Mouse (Mus musculus) myocyte (in vitro differentiated cells): ENCODE data around the gene Pcf11.

ENCODE experiments used
- E2F4 ChIP-seq: IDR thresholded peaks from one replicate; pipeline ENCODE4 v1.6.1; 2011; ENCODE audit warnings: mild to moderate bottlenecking, control low read depth, moderate library complexity; ENCODE audit not compliant: insufficient read depth
- POLR2A ChIP-seq: IDR thresholded peaks from one replicate; pipeline ENCODE4 v1.6.1; 2011; ENCODE audit warnings: low read depth, mild to moderate bottlenecking, control low read depth, moderate library complexity; ENCODE audit not compliant: insufficient read length
- USF1 ChIP-seq: IDR thresholded peaks from one replicate; pipeline ENCODE4 v1.6.1; 2011; ENCODE audit warnings: low read depth, mild to moderate bottlenecking, control low read depth, moderate library complexity

DNA sequence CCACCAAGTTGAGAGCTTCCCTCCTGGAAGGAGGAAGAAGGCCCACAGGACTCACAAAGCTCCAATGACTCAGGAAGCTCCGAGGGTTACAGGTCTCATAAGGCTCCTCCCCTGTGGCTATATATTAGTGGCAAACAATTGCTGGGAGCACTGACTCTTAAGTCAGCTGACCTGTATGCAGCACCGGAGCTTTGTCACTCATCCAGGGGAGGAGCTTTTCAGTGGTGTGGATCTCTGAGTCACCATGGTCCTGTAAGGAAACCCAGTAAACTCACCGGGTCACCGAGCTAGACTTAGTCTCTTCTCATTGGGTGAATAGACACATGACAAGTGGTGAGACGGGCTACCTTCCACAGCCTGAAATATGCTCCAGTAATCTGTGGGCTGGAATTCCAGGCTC lies 29.0 kb upstream of the Pcf11 start:
- TF ChIP-seq USF1: no peak
- no peak for TF ChIP-seq POLR2A
- TF ChIP-seq E2F4: no peak
